Mouse (Mus musculus) embryonic facial prominence, embryonic 14.5 days (tissue): ENCODE results near the gene Daam1. TPM values are rescaled to one million over a fixed set of nuclear protein-coding genes. Genes with fewer than 3 reads are reported as not detected.

Source experiments
- ATAC-seq: fragments of 200-750 bp; cut with Nextera tagmentation; 2 replicates; pipeline ENCODE4 v1.8.0; 2017; ENCODE audit warnings: low read depth, moderate number of reproducible peaks, moderate TSS enrichment
- DNase-seq: peaks from one replicate; pipeline ENCODE4 v3.0.0-alpha.2; 2015; ENCODE audit warnings: low spot score
- H3K27ac ChIP-seq: fragments of 300-500 bp; sonication (generic); replicated peaks from 2 replicates; pipeline ENCODE4 v1.5.1; 2014; ENCODE audit warnings: low read depth, mild to moderate bottlenecking, low read length, moderate library complexity
- H3K27me3 ChIP-seq: fragments of 300-500 bp; sonication (generic); replicated peaks from 2 replicates; pipeline ENCODE4 v1.6.1; 2014; ENCODE audit warnings: low read length; ENCODE audit not compliant: control insufficient read depth, insufficient read depth
- H3K36me3 ChIP-seq: fragments of 300-500 bp; sonication (generic); 2 replicates; pipeline ENCODE4 v1.6.1; 2014; ENCODE audit warnings: low read length, mixed read lengths; ENCODE audit not compliant: control insufficient read depth, insufficient read depth
- H3K4me1 ChIP-seq: fragments of 300-500 bp; sonication (generic); 2 replicates; pipeline ENCODE4 v1.6.1; 2014; ENCODE audit warnings: antibody characterized with exemption, low read length; ENCODE audit not compliant: control insufficient read depth, insufficient read depth
- H3K4me2 ChIP-seq: fragments of 300-500 bp; sonication (generic); 2 replicates; pipeline ENCODE4 v1.6.1; 2014; ENCODE audit warnings: low read depth, mild to moderate bottlenecking, low read length, moderate library complexity, mixed read lengths
- H3K4me3 ChIP-seq: fragments of 300-500 bp; sonication (generic); 2 replicates; pipeline ENCODE4 v1.5.1; 2014; ENCODE audit warnings: low read depth, mild to moderate bottlenecking, low read length
- H3K9ac ChIP-seq: fragments of 300-500 bp; sonication (generic); 2 replicates; pipeline ENCODE4 v1.6.1; 2014; ENCODE audit warnings: low read depth, mild to moderate bottlenecking, low read length, moderate library complexity, mixed read lengths
- H3K9me3 ChIP-seq: fragments of 300-500 bp; sonication (generic); 2 replicates; pipeline ENCODE4 v1.6.1; 2016; ENCODE audit warnings: low read length; ENCODE audit not compliant: control insufficient read depth
- WGBS: fragments of 180-500 bp; shearing (Covaris S2); extraction: QIAGEN DNeasy Blood & Tissue Kit; methylation state at CpG from one replicate; pipeline ENCODE4 v1.1.7; 2014; 5-methylcytosine and 5-hydroxymethylcytosine counted together
- polyA plus RNA-seq: library from polyadenylated mRNA; unstranded; fragments of >200 nt; fragmentation: Nextera tagmentation; extraction: Ambion mirVana; gene quantifications from 2 replicates; pipeline ENCODE4 v1.2.1, GENCODE M21; 2014

Daam1 gene
- polyA plus RNA-seq, 1 experiment from 2014 or later: 11.0 TPM

- Histone ChIP-seq H3K4me1 (peaks cover 3% of the 10 kb centered on the region; the same call in 1 of the 2 replicates), H3K4me2 (no peak overlapping the region), H3K27me3 (no peaks in the 10 kb centered on the region), H3K36me3 (peaks cover 51% of the 10 kb centered on the region), H3K9ac (no peak overlapping the region), H3K27ac (peak overlapping the region; percentile 35; the same call in 1 of the 2 replicates), H3K4me3 (no peak overlapping the region), H3K9me3 (no peaks in the 10 kb centered on the region)
- ATAC-seq (no peak), DNase-seq (peak; percentile 72)
- WGBS: 78% methylated on average over 11 of the region's 11 CpGs
Observed at GRCm38 (mm10) chr12:71980746-71981145, 149.9 kb downstream of the Daam1 start.

- Histone ChIP-seq H3K9me3 (no peaks in the 10 kb centered on the region), H3K9ac (no peak overlapping the region), H3K4me2 (no peak overlapping the region), H3K27me3 (no peaks in the 10 kb centered on the region), H3K4me3 (no peak overlapping the region), H3K27ac (peak overlapping the region; percentile 35; the same call in 1 of the 2 replicates), H3K4me1 (peaks cover 3% of the 10 kb centered on the region; the same call in 1 of the 2 replicates), H3K36me3 (peaks cover 56% of the 10 kb centered on the region)
- ATAC-seq (no peak), DNase-seq (peak; percentile 91)
- 54% methylated on average over 8 of the region's 8 CpGs for WGBS
Observed at GRCm38 (mm10) chr12:71981250-71981649, 150.4 kb downstream of the Daam1 start.

GRCm38 (mm10) chr12:71981791-71982190 is 150.9 kb downstream of the Daam1 start:
- H3K9ac ChIP-seq: no peak overlapping the region
- H3K4me3 ChIP-seq: no peak overlapping the region
- WGBS: 61% methylated on average over 5 of the region's 5 CpGs
- no peaks in the 10 kb centered on the region for H3K27me3 ChIP-seq
- DNase-seq (peak; percentile 38), ATAC-seq (no peak)
- no peak overlapping the region for H3K4me2 ChIP-seq
- H3K27ac ChIP-seq: peak overlapping the region; percentile 48
- peaks cover 61% of the 10 kb centered on the region for H3K36me3 ChIP-seq
- no peaks in the 10 kb centered on the region for H3K9me3 ChIP-seq
- H3K4me1 ChIP-seq: peaks cover 3% of the 10 kb centered on the region; the same call in 1 of the 2 replicates

GRCm38 (mm10) chr12:71983102-71983715 is 152.3 kb downstream of the Daam1 start:
- Histone ChIP-seq H3K4me1 (peaks cover 3% of the 10 kb centered on the region; the same call in 1 of the 2 replicates), H3K27me3 (no peaks in the 10 kb centered on the region), H3K9me3 (no peaks in the 10 kb centered on the region), H3K4me2 (no peak overlapping the region), H3K9ac (no peak overlapping the region), H3K36me3 (peaks cover 58% of the 10 kb centered on the region), H3K4me3 (no peak overlapping the region), H3K27ac (no peak overlapping the region)
- ATAC-seq (no peak), DNase-seq (no peak)
- WGBS: 84% methylated on average over 9 of the region's 10 CpGs

- Histone ChIP-seq H3K4me3 (no peak overlapping the region), H3K36me3 (peaks cover 75% of the 10 kb centered on the region), H3K4me1 (no peaks in the 10 kb centered on the region; the same call in 1 of the 2 replicates), H3K9me3 (no peaks in the 10 kb centered on the region), H3K4me2 (no peak overlapping the region), H3K27ac (no peak overlapping the region), H3K9ac (no peak overlapping the region), H3K27me3 (no peaks in the 10 kb centered on the region)
- no peak for ATAC-seq
- no peak for DNase-seq
- 73% methylated on average over 2 of the region's 2 CpGs for WGBS
Observed at GRCm38 (mm10) chr12:71987161-71987560, 156.3 kb downstream of the Daam1 start.

GRCm38 (mm10) chr12:71987885-71988284 is 157.0 kb downstream of the Daam1 start:
- ATAC-seq (no peak), DNase-seq (no peak)
- H3K27ac ChIP-seq: no peak overlapping the region
- H3K4me2 ChIP-seq: no peak overlapping the region
- no peak overlapping the region for H3K4me3 ChIP-seq
- H3K9ac ChIP-seq: no peak overlapping the region
- no peaks in the 10 kb centered on the region for H3K9me3 ChIP-seq
- H3K36me3 ChIP-seq: peaks cover 75% of the 10 kb centered on the region
- 87% methylated on average over 4 of the region's 4 CpGs for WGBS
- no peaks in the 10 kb centered on the region; the same call in 1 of the 2 replicates for H3K4me1 ChIP-seq
- H3K27me3 ChIP-seq: no peaks in the 10 kb centered on the region

GRCm38 (mm10) chr12:71989596-71989995 is 158.7 kb downstream of the Daam1 start:
- H3K4me1 ChIP-seq: no peaks in the 10 kb centered on the region
- 95% methylated on average over 17 of the region's 17 CpGs for WGBS
- H3K36me3 ChIP-seq: peaks cover 70% of the 10 kb centered on the region

GRCm38 (mm10) chr12:71992599-71993210 is 161.8 kb downstream of the Daam1 start:
- Histone ChIP-seq H3K27ac (no peak overlapping the region), H3K4me3 (no peak overlapping the region), H3K36me3 (peaks cover 48% of the 10 kb centered on the region), H3K9ac (no peak overlapping the region), H3K4me1 (no peaks in the 10 kb centered on the region), H3K9me3 (no peaks in the 10 kb centered on the region), H3K27me3 (no peaks in the 10 kb centered on the region), H3K4me2 (no peak overlapping the region)
- DNase-seq (no peak), ATAC-seq (no peak)
- WGBS: 92% methylated on average over 18 of the region's 18 CpGs

More at GRCm38 (mm10) chr12:71989596-71989995, 158.7 kb downstream of the Daam1 start:
- DNase-seq (no peak), ATAC-seq (no peak)
- Histone ChIP-seq H3K4me3 (no peak overlapping the region), H3K4me2 (no peak overlapping the region), H3K27ac (no peak overlapping the region), H3K27me3 (no peaks in the 10 kb centered on the region), H3K9me3 (no peaks in the 10 kb centered on the region), H3K9ac (no peak overlapping the region)
